Mouse (Mus musculus) forebrain, embryonic 12.5 days (tissue): ENCODE measurements at regions not wholly inside any gene's neighbourhood (a gene's known extent, or its start where the extent isn't known, plus 50 kb on each side); places are given as distances from the start of the nearest gene placed in this dataset.
A peak's percentile ranks its signal among the peaks of the same experiment; 100 is the strongest.
"Not testable (repeated sequence)": the region's sequence is repeated elsewhere in the genome, so short reads cannot be mapped to it uniquely, and the experiment has no call there.

Experiments
- ATAC-seq: fragments of 200-750 bp; cut with Nextera tagmentation; 2 replicates; pipeline ENCODE4 v1.8.0; 2017; ENCODE audit warnings: moderate TSS enrichment; ENCODE audit not compliant: low FRiP score
- H3K27ac ChIP-seq: fragments of 300-500 bp; sonication (generic); 2 replicates; pipeline ENCODE4 v1.5.1; 2016; ENCODE audit warnings: mild to moderate bottlenecking
- H3K27me3 ChIP-seq: fragments of 300-500 bp; sonication (generic); 2 replicates; pipeline ENCODE4 v1.6.1; 2016; ENCODE audit warnings: mild to moderate bottlenecking
- H3K36me3 ChIP-seq: fragments of 300-500 bp; sonication (generic); replicated peaks from 2 replicates; pipeline ENCODE4 v1.6.1; 2016; ENCODE audit warnings: mild to moderate bottlenecking
- H3K4me1 ChIP-seq: fragments of 300-500 bp; sonication (generic); 2 replicates; pipeline ENCODE4 v1.6.1; 2016
- H3K4me2 ChIP-seq: fragments of 300-500 bp; sonication (generic); 2 replicates; pipeline ENCODE4 v1.6.1; 2016; ENCODE audit warnings: mild to moderate bottlenecking, moderate library complexity
- H3K4me3 ChIP-seq: fragments of 300-500 bp; sonication (generic); replicated peaks from 2 replicates; pipeline ENCODE4 v1.5.1; 2016; ENCODE audit warnings: mild to moderate bottlenecking
- H3K9ac ChIP-seq: fragments of 300-500 bp; sonication (generic); 2 replicates; pipeline ENCODE4 v1.6.1; 2016; ENCODE audit warnings: mild to moderate bottlenecking
- H3K9me3 ChIP-seq: fragments of 300-500 bp; sonication (generic); 2 replicates; pipeline ENCODE4 v1.6.1; 2016
- WGBS: fragments of 180-500 bp; shearing (Covaris S2); methylation state at CpG from one replicate; pipeline ENCODE4 v1.1.7; 2016; 5-methylcytosine and 5-hydroxymethylcytosine counted together

DNA sequence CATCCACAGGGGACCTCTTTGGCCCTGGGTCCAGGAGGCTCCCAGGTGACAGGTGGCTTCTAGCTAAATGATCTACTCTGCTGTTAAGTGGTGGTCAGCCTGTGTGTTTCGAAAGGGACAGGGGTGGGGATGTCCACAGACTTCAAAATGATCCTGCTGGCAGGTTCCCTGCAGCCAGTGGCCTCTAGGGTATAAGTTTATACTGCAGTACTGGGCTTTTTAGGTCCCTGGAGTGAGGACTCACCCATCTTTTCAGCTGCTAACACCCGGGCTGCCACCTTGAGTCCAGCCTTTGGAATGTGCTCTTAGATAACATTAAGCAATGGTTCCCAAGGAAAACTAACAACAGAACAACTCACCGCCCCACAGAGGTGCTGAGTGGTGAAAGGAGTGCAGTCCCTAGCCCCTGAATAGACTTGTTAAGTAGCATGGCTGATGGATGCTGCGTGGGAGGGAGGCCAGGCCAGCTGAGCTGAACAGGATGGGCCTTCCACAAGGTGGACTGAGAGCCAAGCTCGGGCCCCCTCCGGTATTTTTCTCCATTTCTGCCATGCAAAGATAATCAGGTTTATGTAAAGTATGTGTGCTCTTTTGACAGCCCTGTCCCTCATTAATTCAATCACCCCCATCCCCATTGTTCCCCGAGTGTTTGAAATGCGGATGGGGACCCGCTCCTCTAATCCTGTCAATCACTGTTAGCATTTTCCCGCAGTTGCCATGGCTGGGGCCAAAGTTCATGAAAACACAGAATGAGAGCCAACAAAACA, 226.0 kb upstream of the Irx4 start:
- Histone ChIP-seq H3K4me3 (no peak overlapping the region), H3K4me1 (peaks cover 33% of the 10 kb centered on the region), H3K9ac (no peak overlapping the region), H3K27me3 (peaks cover 88% of the 10 kb centered on the region), H3K36me3 (no peaks in the 10 kb centered on the region), H3K27ac (0 out of 2 replicates have a peak overlapping the region, but pooled peaks have one; percentile 25), H3K9me3 (no peaks in the 10 kb centered on the region), H3K4me2 (peak overlapping the region; percentile 3; the same call in 1 of the 2 replicates)
- ATAC-seq, result peak; percentile 85
- 6% methylated on average over 10 of the region's 10 CpGs for WGBS

DNA sequence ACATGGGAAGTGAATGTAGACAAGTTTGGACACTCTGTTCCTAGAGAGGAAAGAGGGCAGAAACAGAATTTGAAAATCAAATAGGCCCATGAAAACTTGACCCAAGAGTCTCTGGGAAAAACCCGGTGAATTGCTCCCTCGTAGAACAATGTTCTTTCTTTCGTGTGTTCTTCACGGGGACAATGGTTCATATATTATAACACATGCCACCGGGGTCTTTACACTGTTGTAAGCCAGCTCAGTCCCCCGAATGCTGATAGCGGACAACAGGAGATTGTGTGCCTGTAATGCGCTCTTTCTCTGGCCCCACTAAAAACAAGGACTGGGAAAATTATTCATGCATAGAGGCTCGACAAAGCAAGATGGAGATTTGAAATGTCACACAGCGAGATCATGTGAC, 225.4 kb upstream of the Irx4 start:
- no peak overlapping the region for H3K27ac ChIP-seq
- H3K27me3 ChIP-seq, result peaks cover 89% of the 10 kb centered on the region
- H3K36me3 ChIP-seq, result no peaks in the 10 kb centered on the region
- 16% methylated on average over 10 of the region's 10 CpGs for WGBS
- H3K4me2 ChIP-seq, result peak overlapping the region; percentile 3; the same call in 1 of the 2 replicates
- no peak overlapping the region for H3K9ac ChIP-seq
- H3K4me3 ChIP-seq, result no peak overlapping the region
- H3K4me1 ChIP-seq, result peaks cover 33% of the 10 kb centered on the region
- H3K9me3 ChIP-seq, result no peaks in the 10 kb centered on the region
- ATAC-seq, result peak; percentile 60

DNA sequence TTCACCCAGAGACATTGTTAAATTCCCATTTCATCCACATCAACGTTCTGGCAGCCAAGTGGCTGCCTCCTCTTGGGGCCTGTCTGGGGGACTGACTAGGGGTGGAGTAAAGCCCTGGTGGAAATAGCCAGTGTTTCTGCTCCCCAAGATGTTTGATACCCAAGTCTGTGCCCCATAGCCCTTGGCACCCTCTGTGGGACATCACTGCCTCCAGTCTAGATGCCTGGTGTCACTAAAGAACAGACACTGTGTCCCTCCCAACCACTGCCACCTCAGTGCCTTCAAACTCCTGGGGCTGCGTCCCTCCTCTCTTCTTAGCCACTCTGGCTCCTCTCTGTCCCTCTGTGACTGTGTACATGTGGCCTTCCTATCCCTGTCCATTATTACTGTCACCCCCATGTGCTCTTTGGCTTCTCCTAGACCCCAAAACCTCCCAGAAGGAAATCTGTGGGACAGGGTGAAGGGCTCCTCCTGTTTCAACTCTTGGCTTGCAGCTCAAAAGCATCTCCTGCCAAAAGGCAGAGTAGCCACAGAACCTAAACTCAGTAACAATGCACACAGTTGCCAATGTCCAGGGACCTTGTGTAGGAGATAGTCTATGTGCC, 224.8 kb upstream of the Irx4 start:
- H3K9ac ChIP-seq, result no peak overlapping the region
- H3K4me1 ChIP-seq, result peaks cover 33% of the 10 kb centered on the region
- WGBS, result 40% methylated on average over 2 of the region's 2 CpGs
- peak overlapping the region; percentile 59 for H3K27ac ChIP-seq
- no peak overlapping the region for H3K4me3 ChIP-seq
- no peak overlapping the region for H3K4me2 ChIP-seq
- ATAC-seq, result peak; percentile 9; the same call in 1 of the 2 replicates
- H3K9me3 ChIP-seq, result no peaks in the 10 kb centered on the region
- peaks cover 89% of the 10 kb centered on the region for H3K27me3 ChIP-seq
- H3K36me3 ChIP-seq, result no peaks in the 10 kb centered on the region

DNA sequence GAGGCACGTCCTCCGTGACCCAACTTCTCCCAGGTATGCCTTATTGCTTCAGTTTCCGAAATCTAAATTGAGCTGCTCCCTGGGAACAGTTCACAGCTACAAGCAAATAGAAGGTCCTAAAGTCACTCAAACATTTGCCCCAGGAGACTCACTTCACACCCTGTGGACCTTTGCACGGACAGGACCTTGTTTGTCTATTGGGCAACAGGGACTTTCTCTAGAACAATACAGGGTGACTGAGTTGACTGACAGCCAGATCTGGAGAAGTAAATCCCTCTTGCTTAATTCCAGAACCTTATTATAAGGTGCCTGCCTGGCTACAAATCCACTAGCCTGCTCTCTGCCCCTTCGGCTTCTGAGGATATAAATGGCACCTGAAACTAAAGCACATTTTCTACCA, 220.5 kb upstream of the Irx4 start:
- no peaks in the 10 kb centered on the region for H3K36me3 ChIP-seq
- 84% methylated on average over 5 of the region's 5 CpGs for WGBS
- H3K27ac ChIP-seq, result no peak overlapping the region
- H3K4me1 ChIP-seq, result peaks cover 35% of the 10 kb centered on the region
- H3K4me3 ChIP-seq, result no peak overlapping the region
- H3K9me3 ChIP-seq, result peaks cover 3% of the 10 kb centered on the region; the same call in 1 of the 2 replicates
- ATAC-seq, result no peak
- H3K9ac ChIP-seq, result no peak overlapping the region
- H3K27me3 ChIP-seq, result peaks cover 86% of the 10 kb centered on the region
- no peak overlapping the region for H3K4me2 ChIP-seq

DNA sequence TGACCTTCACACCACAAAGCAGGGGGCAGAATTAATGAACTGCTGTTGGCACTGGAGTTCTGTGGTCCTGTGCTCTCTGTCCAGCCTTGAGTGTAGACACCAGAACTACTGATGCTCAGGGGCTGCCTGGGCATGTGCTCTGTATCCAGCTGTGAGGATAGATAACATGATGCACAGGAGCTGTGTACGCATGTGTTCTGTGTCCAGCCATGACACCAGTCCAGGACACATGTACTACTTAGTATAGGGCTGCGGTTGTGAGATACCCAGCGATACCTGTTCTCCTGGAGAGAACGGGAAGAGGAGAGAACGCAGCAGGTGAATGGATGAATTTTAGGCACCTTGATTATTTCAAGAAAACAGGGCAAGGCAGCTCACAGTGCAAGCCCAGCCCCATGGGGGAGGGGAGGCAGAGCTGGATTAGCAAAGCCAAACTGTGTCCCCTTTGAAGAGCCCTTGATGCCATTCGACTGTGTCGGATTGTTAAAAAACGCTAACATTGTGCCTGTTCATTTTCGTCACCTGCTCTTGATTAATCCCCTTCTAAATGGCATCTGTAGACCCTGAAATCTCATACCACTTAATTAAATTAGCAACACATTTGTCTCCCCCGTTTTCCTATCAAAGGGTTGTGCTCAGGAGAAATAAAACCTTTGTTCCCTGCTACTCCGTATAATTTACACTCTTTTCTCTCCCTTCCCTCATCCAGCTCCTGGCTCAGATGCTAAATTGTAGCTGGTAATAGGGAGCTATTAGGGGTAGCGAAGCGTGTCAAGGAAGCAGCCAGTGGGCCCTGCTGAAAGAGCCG, 218.8 kb upstream of the Irx4 start:
- no peak overlapping the region for H3K4me3 ChIP-seq
- WGBS, result 20% methylated on average over 14 of the region's 14 CpGs
- no peak overlapping the region for H3K4me2 ChIP-seq
- H3K27ac ChIP-seq, result peak overlapping the region; percentile 46; the same call in 1 of the 2 replicates
- peaks cover 3% of the 10 kb centered on the region; the same call in 1 of the 2 replicates for H3K9me3 ChIP-seq
- no peak overlapping the region for H3K9ac ChIP-seq
- peak; percentile 84 for ATAC-seq
- H3K27me3 ChIP-seq, result peaks cover 79% of the 10 kb centered on the region
- H3K36me3 ChIP-seq, result no peaks in the 10 kb centered on the region
- peaks cover 22% of the 10 kb centered on the region for H3K4me1 ChIP-seq

DNA sequence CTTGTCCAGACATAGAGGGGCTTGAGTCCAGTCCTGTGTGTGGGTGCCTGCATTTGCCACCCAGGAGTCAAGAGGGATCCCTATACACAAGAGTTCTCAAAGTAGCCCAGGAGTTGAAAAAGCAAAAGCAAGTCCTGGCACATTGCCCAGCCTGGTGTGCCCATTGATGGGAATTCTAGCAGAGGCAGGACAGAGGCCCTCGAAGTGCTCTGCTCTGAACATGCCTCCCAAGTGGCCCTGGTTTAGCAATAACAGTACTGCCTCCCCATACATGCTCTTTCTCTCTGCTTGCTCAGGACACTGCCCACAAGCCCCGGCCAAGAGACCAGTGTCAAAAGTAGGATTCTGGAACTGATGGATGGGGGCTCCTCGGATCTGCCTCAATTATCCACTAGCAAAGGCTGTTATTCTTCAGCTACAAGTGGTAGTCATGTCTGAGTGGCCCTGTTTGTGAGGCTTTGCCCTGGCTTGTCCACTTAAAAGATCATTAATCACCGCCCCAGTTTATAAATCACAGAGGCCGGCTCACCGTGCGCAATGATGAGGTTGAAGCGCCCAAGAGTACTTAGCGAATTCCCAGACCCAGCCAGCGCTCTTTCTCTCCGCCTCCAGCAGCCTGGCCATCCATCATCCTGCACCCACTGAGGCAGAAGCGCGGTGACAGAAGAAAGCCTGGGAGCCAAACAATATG, 190.3 kb upstream of the Irx4 start:
- Histone ChIP-seq H3K27ac (no peak overlapping the region), H3K9me3 (no peaks in the 10 kb centered on the region), H3K27me3 (peaks cover 40% of the 10 kb centered on the region), H3K36me3 (no peaks in the 10 kb centered on the region), H3K9ac (no peak overlapping the region), H3K4me2 (peak overlapping the region; percentile 15; the same call in 1 of the 2 replicates), H3K4me3 (no peak overlapping the region), H3K4me1 (peaks cover 20% of the 10 kb centered on the region)
- ATAC-seq, result peak; percentile 41; the same call in 1 of the 2 replicates
- WGBS, result 30% methylated on average over 13 of the region's 13 CpGs

DNA sequence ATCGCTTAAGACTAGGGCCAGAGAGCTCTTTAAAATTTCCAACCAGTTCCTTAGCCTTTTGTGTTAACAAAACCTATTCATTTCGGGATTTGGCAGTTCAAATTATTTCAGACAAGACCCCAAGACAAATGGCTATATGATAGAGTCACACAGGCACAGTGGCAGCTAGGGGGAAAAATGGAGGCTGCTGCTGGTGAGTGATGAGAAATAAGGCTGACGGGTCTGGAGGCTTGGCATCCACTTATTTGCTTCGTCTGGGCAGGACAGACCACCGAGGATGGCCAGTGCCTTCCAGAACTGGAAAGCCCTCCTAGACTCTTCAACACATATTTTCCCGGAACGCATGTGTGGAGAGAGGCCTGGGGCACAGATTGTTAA, 189.8 kb upstream of the Irx4 start:
- no peak overlapping the region for H3K9ac ChIP-seq
- WGBS, result 37% methylated on average over 7 of the region's 7 CpGs
- H3K4me3 ChIP-seq, result no peak overlapping the region
- no peaks in the 10 kb centered on the region for H3K36me3 ChIP-seq
- H3K27ac ChIP-seq, result no peak overlapping the region
- no peak for ATAC-seq
- peak overlapping the region; percentile 15; the same call in 1 of the 2 replicates for H3K4me2 ChIP-seq
- H3K9me3 ChIP-seq, result no peaks in the 10 kb centered on the region
- H3K4me1 ChIP-seq, result peaks cover 20% of the 10 kb centered on the region
- peaks cover 38% of the 10 kb centered on the region for H3K27me3 ChIP-seq

DNA sequence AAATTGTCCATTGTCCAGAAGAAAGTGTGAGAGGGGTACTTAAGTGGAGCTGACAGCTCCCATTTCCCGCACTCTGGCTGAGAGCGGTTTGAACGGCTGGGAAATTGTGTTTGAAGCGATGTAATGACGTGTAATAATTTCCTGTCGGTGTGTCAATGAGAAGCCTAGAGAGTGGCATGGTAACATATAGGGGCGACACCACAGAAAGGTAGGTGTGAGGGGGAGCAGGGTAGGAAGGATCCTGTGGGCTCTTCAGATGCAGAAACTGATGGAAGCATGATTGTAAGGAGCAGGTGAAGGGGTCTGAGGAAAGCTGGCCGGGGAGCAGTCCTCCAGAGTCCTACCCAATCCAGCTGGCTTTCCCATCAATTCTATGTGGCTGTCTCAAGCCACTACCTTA, 189.2 kb upstream of the Irx4 start:
- peak; percentile 41; the same call in 1 of the 2 replicates for ATAC-seq
- peaks cover 38% of the 10 kb centered on the region for H3K27me3 ChIP-seq
- no peaks in the 10 kb centered on the region for H3K9me3 ChIP-seq
- H3K4me2 ChIP-seq, result no peak overlapping the region
- H3K27ac ChIP-seq, result no peak overlapping the region
- H3K9ac ChIP-seq, result no peak overlapping the region
- peaks cover 20% of the 10 kb centered on the region for H3K4me1 ChIP-seq
- H3K4me3 ChIP-seq, result no peak overlapping the region
- no peaks in the 10 kb centered on the region for H3K36me3 ChIP-seq
- 39% methylated on average over 8 of the region's 8 CpGs for WGBS

DNA sequence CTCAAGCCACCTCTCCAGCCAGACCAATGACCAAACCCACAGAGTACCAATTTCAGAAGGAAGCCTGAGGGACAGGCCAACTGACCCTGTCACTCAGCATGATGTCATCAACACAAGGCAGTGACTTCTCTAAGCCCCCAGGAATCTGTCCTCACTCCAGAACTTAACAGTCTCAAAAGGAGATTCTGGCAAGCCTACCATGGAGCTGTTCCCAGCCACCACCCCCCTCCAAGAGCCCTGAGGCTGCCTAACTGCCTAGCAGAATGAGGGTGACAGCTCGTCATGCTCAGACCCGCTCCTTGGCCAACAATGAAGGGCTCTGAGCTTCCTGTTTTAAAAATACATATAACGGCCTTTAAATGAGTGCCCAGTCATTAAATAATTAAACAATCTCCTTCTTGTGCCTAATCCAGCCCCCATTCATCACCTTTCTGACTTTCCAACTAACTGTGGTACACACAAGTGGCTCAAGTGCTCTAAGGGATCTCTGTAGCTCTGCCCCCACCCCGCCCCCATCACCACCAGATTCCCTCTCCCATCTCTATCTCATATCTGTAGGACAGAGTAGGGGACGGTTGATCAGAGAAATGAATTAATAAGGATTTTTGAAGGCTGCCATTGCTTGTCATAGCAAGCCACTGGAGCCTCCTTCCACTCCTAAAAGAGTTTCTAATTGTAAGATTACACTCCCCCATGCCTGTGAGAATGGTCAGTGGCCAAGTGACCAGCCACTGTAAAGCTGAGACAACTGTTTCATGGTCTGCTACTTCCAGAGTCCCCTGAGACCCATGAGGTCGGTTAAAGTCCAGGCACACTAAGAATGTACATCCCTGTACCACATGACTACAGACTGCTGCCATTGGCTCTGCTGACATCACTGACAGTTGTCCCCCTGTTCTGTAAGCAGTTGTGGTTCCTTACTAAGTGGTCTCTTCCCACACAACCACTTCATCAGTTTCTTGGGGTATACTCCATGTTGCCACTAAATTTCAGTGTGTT, 188.1 kb upstream of the Irx4 start:
- 65% methylated on average over 6 of the region's 6 CpGs for WGBS
- ATAC-seq, result no peak
- Histone ChIP-seq H3K36me3 (no peaks in the 10 kb centered on the region), H3K27me3 (peaks cover 32% of the 10 kb centered on the region), H3K4me1 (peaks cover 20% of the 10 kb centered on the region), H3K27ac (no peak overlapping the region), H3K9me3 (no peaks in the 10 kb centered on the region), H3K4me2 (no peak overlapping the region), H3K9ac (no peak overlapping the region), H3K4me3 (no peak overlapping the region)

DNA sequence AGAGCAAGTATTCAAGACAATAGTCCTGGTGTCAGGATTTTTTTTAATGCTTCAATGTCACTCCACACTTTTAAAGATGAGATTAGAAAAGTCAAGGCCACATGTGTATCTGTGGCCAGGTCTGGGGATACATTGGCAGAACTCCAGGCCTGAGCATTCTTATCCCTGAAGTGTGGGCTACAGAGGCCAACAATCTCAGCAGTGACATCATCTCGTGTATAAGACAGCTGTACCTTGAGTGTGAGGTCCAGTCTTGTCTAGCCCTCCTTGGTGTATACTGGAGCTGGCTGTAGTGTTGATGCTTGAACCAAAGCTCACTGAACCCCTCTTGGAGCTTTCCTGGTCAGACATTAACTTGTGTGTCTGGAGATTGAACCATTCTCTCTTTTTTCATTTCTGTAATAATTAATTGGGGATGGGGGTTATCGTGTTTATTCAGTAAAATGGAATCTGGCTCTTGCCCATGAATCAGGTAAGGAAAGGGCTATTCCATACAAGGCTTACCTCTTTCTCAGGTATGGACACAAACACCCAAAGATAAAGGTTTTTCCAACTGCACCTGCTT, 182.3 kb upstream of the Irx4 start:
- Histone ChIP-seq H3K4me3 (no peak overlapping the region), H3K4me2 (no peak overlapping the region), H3K9me3 (no peaks in the 10 kb centered on the region), H3K27me3 (0 out of 2 replicates have a peak, but pooled peaks cover 2% of the 10 kb centered on the region), H3K4me1 (no peaks in the 10 kb centered on the region), H3K36me3 (no peaks in the 10 kb centered on the region), H3K9ac (no peak overlapping the region), H3K27ac (no peak overlapping the region)
- ATAC-seq, result no peak
- WGBS, result 77% methylated on average over 2 of the region's 2 CpGs

DNA sequence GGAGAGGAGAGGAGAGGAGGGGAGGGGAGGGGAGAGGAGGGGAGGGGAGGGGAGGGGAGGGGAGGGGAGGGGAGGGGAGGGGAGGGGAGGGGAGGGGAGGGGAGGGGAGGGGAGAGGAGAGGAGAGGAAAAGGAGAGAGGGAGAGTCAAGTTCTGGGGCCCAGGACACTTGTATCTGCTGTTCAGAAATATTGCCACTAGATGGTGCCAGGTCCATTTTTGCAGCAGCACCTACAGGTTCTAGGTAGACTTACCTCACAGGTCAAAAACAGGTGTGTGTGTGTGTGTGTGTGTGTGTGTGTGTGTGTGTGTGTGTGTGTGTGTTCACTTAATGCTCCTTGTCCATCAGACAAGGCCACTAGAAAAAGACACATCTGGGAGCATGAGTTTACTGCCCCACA, 172.5 kb upstream of the Irx4 start:
- not testable (repeated sequence) for H3K4me2 ChIP-seq, H3K9ac ChIP-seq, H3K27me3 ChIP-seq, H3K27ac ChIP-seq, H3K9me3 ChIP-seq, ATAC-seq, H3K4me1 ChIP-seq, H3K36me3 ChIP-seq, H3K4me3 ChIP-seq
